Mouse (Mus musculus): ENCODE results near the gene Cyren. TPM values are rescaled to one million over a fixed set of nuclear protein-coding genes. Genes with fewer than 3 reads are reported as not detected.

Cyren gene
- polyA plus RNA-seq, 1 experiment, result not detected

- TF ChIP-seq CTCF (IDR thresholded peaks at IDR 0.05; ENCODE audit: insufficient read depth, low read depth, low read length), result no peak
- TF ChIP-seq POLR2A (IDR thresholded peaks at IDR 0.05; ENCODE audit: insufficient read depth, low read depth, low read length), result no peak
- Histone ChIP-seq H3K27ac (ENCODE audit: insufficient read depth, low read depth, low read length) (no peak overlapping the region), H3K4me1 (ENCODE audit: control insufficient read depth, insufficient read depth, low read length) (peaks cover 7% of the 10 kb centered on the region), H3K4me3 (ENCODE audit: insufficient read depth, low read depth, low read length) (no peak overlapping the region)
- 89% methylated on average over 7 of the region's 7 CpGs for WGBS
Observed at GRCm38 (mm10) chr6:34871929-34872328, 5.9 kb downstream of the Cyren start.

- Histone ChIP-seq H3K4me1 (ENCODE audit: control insufficient read depth, insufficient read depth, low read length) (peaks cover 7% of the 10 kb centered on the region), H3K27ac (ENCODE audit: insufficient read depth, low read depth, low read length) (no peak overlapping the region), H3K4me3 (ENCODE audit: insufficient read depth, low read depth, low read length) (no peak overlapping the region)
- 74% methylated on average over 5 of the region's 5 CpGs for WGBS
- TF ChIP-seq CTCF (IDR thresholded peaks at IDR 0.05; ENCODE audit: insufficient read depth, low read depth, low read length) (no peak), POLR2A (IDR thresholded peaks at IDR 0.05; ENCODE audit: insufficient read depth, low read depth, low read length) (no peak)
Observed at GRCm38 (mm10) chr6:34870724-34871123, 7.1 kb downstream of the Cyren start.

GRCm38 (mm10) chr6:34870136-34870535 is 7.7 kb downstream of the Cyren start:
- peaks cover 5% of the 10 kb centered on the region for H3K4me1 ChIP-seq (ENCODE audit: control insufficient read depth, insufficient read depth, low read length)
- H3K27ac ChIP-seq (ENCODE audit: insufficient read depth, low read depth, low read length), result no peak overlapping the region
- WGBS, result 88% methylated on average over 5 of the region's 5 CpGs
- no peak overlapping the region for H3K4me3 ChIP-seq (ENCODE audit: insufficient read depth, low read depth, low read length)
- TF ChIP-seq POLR2A (IDR thresholded peaks at IDR 0.05; ENCODE audit: insufficient read depth, low read depth, low read length), result no peak
- no peak for TF ChIP-seq CTCF (IDR thresholded peaks at IDR 0.05; ENCODE audit: insufficient read depth, low read depth, low read length)

- 85% methylated on average over 13 of the region's 13 CpGs for WGBS
- Histone ChIP-seq H3K27ac (ENCODE audit: insufficient read depth, low read depth, low read length) (no peak overlapping the region), H3K4me1 (ENCODE audit: control insufficient read depth, insufficient read depth, low read length) (0 out of 2 replicates have a peak, but pooled peaks cover 3% of the 10 kb centered on the region), H3K4me3 (ENCODE audit: insufficient read depth, low read depth, low read length) (no peak overlapping the region)
- no peak for TF ChIP-seq CTCF (IDR thresholded peaks at IDR 0.05; ENCODE audit: insufficient read depth, low read depth, low read length)
- TF ChIP-seq POLR2A (IDR thresholded peaks at IDR 0.05; ENCODE audit: insufficient read depth, low read depth, low read length), result no peak
Observed at GRCm38 (mm10) chr6:34869225-34869915, 8.5 kb downstream of the Cyren start.

- Histone ChIP-seq H3K4me1 (ENCODE audit: control insufficient read depth, insufficient read depth, low read length) (no peaks in the 10 kb centered on the region), H3K4me3 (ENCODE audit: insufficient read depth, low read depth, low read length) (no peak overlapping the region), H3K27ac (ENCODE audit: insufficient read depth, low read depth, low read length) (no peak overlapping the region)
- WGBS, result 89% methylated on average over 20 of the region's 20 CpGs
- TF ChIP-seq CTCF (IDR thresholded peaks at IDR 0.05; ENCODE audit: insufficient read depth, low read depth, low read length), result no peak
- no peak for TF ChIP-seq POLR2A (IDR thresholded peaks at IDR 0.05; ENCODE audit: insufficient read depth, low read depth, low read length)
Observed at GRCm38 (mm10) chr6:34868507-34869217, 9.2 kb downstream of the Cyren start.

- WGBS, result 73% methylated on average over 10 of the region's 10 CpGs
- no peaks in the 10 kb centered on the region for H3K4me1 ChIP-seq (ENCODE audit: control insufficient read depth, insufficient read depth, low read length)
- no peak overlapping the region for H3K4me3 ChIP-seq (ENCODE audit: insufficient read depth, low read depth, low read length)
- TF ChIP-seq POLR2A (IDR thresholded peaks at IDR 0.05; ENCODE audit: insufficient read depth, low read depth, low read length) (no peak), CTCF (IDR thresholded peaks at IDR 0.05; ENCODE audit: insufficient read depth, low read depth, low read length) (no peak)
- no peak overlapping the region for H3K27ac ChIP-seq (ENCODE audit: insufficient read depth, low read depth, low read length)
Observed at GRCm38 (mm10) chr6:34867995-34868350, 9.9 kb downstream of the Cyren start.

- WGBS, result 77% methylated on average over 16 of the region's 16 CpGs
- Histone ChIP-seq H3K27ac (ENCODE audit: insufficient read depth, low read depth, low read length) (no peak overlapping the region), H3K4me3 (ENCODE audit: insufficient read depth, low read depth, low read length) (no peak overlapping the region), H3K4me1 (ENCODE audit: control insufficient read depth, insufficient read depth, low read length) (no peaks in the 10 kb centered on the region)
- no peak for TF ChIP-seq CTCF (IDR thresholded peaks at IDR 0.05; ENCODE audit: insufficient read depth, low read depth, low read length)
- no peak for TF ChIP-seq POLR2A (IDR thresholded peaks at IDR 0.05; ENCODE audit: insufficient read depth, low read depth, low read length)
Observed at GRCm38 (mm10) chr6:34867301-34867994, 10.4 kb downstream of the Cyren start.

- Histone ChIP-seq H3K27ac (ENCODE audit: insufficient read depth, low read depth, low read length) (no peak overlapping the region), H3K4me3 (ENCODE audit: insufficient read depth, low read depth, low read length) (no peak overlapping the region), H3K4me1 (ENCODE audit: control insufficient read depth, insufficient read depth, low read length) (no peaks in the 10 kb centered on the region)
- WGBS, result 80% methylated on average over 8 of the region's 8 CpGs
- TF ChIP-seq POLR2A (IDR thresholded peaks at IDR 0.05; ENCODE audit: insufficient read depth, low read depth, low read length), result no peak
- no peak for TF ChIP-seq CTCF (IDR thresholded peaks at IDR 0.05; ENCODE audit: insufficient read depth, low read depth, low read length)
Observed at GRCm38 (mm10) chr6:34866786-34867185, 11.1 kb downstream of the Cyren start.
